Mouse (Mus musculus) regulatory T cell (primary cell): Measurements from ENCODE around the gene Nos1ap.

Source experiments
- in situ Hi-C: fragments of 300-600 bp; cut with MboI, MseI; formaldehyde crosslinking; loops from one replicate; pipeline ENCODE4 v1.15.1; 2025; ENCODE audit warnings: high pct_unique_total_duplicates

Nos1ap gene

GRCm38 (mm10) chr1:170588879-170589218 is 812 bp downstream of the Nos1ap start:
- in situ Hi-C loops: no loop called here

DNA sequence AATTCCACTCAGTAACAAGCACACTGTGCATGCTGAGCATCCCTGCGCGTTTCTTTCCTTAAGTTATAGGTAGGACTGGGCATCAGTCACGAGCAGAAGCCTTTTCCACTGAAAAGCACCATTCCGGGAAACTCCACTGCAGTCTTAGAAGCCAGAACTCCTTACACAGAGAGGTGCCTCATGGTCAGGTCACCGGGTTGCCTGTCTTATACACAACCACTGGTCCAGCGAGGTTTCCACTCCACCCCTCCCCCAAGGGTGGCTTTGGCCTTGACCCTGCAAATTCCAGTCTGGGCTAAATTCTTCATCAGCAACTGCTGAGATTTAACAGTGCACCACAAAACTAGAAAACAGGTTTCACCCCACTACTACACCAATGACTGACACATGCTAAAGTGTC is 1.3 kb downstream of the Nos1ap start:
- in situ Hi-C loops: no loop called here

DNA sequence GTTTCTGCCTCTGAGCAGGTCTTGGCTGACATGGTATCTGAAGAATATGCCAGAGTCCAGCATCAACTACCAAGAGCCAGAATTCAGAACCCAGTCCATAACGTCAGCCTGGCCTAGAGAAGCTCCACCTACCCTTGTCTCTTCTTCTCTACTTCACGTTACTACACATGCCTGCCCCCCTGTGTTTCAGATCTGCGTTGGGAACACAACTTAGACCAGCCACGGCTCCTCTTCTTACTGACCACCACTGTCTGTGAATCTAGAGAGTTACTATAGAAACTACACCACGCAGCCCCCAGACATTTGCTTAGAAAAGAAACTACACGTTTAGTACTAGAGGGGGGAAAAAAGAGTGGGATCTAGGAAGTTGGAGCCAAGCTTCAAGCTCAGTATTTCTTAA is 2.9 kb downstream of the Nos1ap start:
- in situ Hi-C loops: no loop called here

DNA sequence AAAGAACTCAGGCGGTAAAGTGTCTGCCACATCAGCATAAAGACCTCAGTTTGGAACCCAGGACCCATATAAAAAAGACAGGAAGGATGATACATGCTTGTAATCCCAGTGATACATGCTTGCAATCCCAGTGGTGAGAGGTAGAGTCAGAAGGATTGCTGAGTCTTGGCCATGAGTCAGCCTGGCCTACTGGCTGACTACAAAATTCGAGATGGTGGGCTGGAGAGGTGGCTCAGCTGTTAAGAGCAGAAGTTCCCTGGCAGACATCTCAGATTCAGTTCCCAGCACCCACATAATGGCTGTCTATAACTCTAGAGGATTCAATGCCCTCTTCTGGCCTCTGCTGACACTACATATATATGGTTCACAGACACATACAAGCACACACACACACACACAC is 5.7 kb downstream of the Nos1ap start:
- in situ Hi-C loops: no loop called here

- in situ Hi-C loops: no loop called here
Measured at GRCm38 (mm10) chr1:170582341-170582740, 7.3 kb downstream of the Nos1ap start.

GRCm38 (mm10) chr1:170580485-170581110 is 9.1 kb downstream of the Nos1ap start:
- in situ Hi-C loops: no loop called here

DNA sequence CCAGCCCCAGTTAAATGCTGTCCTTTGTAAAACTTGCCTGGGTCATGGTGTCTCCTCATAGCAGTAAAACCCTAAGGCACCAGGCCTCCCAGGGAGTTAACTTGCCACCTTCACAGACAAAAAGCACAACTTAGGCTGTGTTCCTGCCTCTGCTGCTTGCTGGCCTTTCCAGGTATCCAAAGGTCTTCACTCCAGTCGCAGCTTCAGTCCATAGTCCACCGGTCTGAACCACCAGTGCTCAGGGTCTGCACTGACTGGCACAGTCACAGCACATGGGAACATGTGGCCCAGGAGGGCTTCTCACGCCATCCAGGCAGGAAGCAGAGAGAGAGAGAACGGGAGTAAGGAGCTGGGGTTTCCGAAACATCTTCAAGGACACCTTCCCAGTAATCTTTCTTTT is 10.2 kb downstream of the Nos1ap start:
- in situ Hi-C loops: no loop called here

- in situ Hi-C loops: no loop called here
Measured at GRCm38 (mm10) chr1:170579063-170579462, 10.6 kb downstream of the Nos1ap start.

DNA sequence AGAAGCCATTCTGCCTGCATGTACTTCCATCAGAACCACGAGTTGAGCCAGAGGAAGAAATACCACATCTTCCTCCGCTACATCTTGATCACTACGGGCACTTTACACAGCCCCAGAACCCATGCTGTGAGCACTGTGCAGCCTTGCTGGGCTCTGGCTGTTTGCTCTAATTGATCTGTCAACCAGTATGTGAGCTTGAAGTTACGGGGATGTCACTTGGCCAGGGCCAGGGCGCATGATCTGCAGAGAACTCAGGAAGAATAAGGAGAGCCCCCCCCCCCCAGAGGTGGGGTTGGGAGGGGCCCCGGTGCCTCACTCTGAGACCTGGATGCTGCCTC is 13.0 kb downstream of the Nos1ap start:
- in situ Hi-C loops: no loop called here

DNA sequence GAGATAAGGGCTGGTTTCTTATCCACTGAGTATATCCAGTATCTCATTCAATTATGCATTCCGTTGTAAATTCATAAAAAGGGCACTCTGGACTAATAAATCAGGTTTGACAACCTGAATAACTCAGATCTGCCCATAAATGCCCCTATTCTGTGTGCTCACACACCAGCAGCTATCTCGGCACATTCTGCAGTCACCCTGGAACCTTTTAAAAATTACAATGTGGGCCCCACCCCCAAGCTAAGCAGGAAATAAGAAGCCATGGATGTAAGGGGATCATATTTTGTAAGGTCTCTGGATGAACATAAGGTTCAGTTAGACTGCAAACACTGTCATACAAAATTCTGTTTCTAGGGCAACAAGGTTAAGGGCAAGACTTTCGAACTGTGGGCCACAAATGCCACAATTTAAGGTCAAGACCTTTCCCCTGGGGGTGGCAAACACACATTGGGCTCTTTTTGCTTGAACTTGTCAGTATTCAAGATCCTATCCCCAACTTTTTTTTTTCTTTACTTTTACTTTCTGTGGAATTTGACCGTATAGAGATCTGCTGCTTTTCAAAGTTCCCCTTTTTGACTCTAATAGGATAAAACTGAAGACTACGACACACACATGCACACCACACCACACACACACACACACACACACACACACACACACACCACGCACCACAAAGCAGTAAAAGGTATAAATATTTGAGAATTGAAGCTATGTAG is 13.5 kb downstream of the Nos1ap start:
- in situ Hi-C loops: no loop called here

GRCm38 (mm10) chr1:170573117-170573516 is 16.5 kb downstream of the Nos1ap start:
- in situ Hi-C loops: no loop called here

DNA sequence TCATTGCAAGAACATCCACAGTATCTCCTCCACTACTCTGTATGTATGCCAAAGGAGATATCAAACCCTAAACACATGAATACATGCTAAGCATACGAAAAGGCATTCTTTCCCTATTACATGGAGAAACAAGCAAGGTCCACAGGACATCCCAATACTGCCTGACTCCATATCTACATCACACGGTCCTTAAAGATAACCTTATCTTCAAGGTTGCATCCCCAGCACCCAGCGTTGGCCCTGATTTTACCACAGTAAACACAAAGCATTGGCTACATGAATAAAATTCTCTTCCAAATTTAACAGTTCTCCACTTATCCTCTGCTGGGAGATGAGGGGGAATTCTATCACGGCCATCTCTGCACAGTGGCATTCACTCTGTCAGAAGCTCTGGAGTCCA is 22.7 kb downstream of the Nos1ap start:
- in situ Hi-C loops: no loop called here

GRCm38 (mm10) chr1:170566538-170566937 is 23.1 kb downstream of the Nos1ap start:
- in situ Hi-C loops: no loop called here

GRCm38 (mm10) chr1:170564926-170565325 is 24.7 kb downstream of the Nos1ap start:
- in situ Hi-C loops: no loop called here

DNA sequence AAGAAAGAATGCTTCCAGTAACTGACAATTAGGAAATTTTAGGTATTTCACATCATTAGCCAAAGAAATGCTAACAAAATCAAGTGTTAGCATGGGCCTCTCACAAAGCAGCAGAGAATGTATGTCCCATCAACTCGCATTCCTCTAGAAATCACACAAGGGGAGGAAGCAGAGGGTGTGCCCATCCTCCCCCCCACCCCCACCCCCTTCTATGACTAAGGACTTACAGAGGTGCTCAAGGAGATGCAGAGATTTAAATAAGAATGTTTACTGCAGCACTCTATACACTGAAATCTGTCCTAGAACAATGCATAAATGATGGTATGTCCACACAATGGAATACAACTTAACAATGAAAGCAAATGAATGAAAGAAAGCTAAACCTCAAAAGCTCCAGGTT is 27.2 kb downstream of the Nos1ap start:
- in situ Hi-C loops: no loop called here

DNA sequence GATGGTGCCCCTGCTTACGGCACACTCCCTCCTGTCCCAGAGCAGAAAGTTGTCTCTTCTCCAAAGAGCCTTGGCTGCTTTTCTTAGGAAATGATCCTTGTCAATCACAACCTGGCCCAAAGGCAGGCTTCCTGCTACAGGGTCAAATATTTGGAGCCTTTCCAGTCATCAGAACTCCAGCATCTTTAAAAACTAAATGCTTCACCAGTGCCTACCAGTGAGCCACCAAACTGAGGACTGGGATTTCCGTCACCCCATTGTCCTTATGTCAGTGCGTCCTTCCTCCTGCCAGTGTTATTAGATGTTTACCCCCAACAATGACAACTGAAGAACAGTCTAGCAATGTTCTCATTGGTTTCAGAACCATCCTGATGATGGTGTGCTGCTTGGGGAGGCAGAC is 28.9 kb downstream of the Nos1ap start:
- in situ Hi-C loops: no loop called here

DNA sequence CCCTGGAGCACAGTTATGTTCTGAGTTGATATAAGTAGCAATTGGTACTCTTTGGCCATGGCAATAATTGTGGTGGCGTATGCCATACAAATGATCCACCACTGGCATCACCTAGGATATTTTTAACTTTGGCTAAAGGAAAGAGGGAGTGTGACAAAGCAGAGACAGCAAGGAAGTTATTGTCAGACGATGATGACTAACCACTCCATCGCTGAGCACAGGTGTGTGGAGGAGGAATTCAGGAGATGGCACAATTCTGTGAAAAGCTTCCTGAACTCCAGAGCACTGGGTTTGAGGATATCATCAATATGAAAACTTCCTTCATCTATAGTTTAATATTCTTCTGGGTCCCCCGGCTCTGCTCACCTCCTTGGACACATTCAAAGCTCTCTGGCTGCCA is 31.7 kb downstream of the Nos1ap start:
- in situ Hi-C loops: no loop called here

- in situ Hi-C loops: no loop called here
Measured at GRCm38 (mm10) chr1:170556696-170557095, 33.0 kb downstream of the Nos1ap start.

GRCm38 (mm10) chr1:170554939-170555293 is 34.7 kb downstream of the Nos1ap start:
- in situ Hi-C loops: no loop called here

DNA sequence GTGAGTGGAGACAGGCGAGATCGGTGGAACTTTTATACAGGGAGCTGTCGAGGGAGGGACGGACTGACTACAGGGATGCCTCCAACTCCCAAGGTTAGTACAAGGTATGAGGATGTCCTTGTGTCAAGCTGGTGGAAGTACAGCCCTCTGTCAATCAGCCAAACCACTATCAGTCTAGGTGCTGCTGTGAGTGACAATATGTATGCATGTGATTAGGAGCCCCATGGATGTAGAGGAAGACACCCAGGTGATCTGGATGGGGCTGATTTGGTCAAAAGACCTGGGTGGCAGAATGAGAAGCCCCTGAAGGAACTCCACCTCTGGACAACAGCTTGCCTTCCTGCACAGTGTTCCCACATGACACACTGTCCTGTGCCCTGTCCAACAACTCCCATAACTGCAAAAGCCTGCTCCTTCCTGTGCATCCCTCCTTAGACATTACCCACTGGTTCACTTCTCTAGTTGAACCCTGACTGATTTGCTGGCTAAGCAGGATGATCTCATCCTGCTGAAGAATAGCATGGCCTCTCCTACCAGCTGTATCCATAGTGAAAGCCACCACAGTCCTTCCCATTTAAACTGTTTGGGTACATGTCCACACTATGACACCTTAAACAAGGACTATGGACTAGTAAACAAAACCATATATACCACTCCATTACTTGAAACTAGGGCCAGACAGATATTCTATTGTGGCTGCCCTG is 35.3 kb downstream of the Nos1ap start:
- in situ Hi-C loops: no loop called here

DNA sequence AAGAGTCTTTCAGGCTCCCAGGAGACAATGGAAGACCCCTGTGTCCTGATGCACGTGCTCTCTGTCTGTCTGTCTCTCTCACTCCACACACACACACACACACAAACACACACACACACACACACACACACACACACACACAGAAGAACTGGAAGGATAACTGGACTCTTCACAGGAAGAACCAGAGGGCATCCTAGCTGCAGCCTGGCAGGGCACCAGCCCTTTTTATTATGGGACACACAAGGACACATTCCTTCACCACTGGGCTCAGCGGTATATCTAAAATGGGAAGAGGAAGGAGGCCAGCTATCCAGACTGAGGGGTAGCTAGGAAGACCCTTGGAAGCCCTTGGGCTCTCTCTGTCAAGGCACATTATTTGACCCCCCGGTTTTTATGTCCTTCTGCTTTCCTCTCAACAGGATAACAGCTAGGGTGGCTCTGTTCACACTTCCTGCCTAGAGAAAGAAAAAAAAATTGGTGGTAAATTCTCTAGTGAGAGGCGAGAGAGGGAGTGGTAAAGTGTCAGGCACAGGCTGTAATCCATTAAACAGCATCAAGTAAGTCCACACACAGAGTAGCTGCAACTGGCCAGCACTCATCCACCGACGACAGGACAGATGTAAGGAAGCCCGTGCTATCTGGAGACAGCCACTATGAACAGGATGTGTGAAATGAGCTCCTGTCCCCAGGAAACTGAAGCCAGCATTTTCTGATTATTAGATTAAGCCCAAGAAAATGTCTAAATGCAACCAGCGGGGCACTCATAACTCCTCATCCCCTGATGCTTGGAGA is 38.8 kb downstream of the Nos1ap start:
- in situ Hi-C loops: no loop called here

DNA sequence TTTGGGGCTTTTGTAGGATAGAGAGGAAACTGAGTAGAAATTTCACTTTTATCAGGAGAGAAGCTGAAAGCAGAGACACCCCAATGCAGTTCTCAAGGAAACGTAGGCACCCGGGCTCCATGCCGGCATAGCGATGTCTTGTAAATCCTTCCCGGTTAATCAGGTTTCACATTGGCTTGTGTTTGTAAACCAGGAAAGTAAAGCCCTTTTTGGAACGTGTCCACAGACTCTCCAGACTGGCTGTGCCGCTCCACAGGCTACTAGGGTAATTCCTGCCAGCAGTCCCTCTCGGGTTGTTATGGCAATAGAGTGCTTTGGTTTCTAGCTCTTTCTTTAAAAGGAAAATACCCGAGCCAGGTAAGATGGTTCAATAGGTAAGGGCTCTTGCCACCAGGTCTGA is 40.6 kb downstream of the Nos1ap start:
- in situ Hi-C loops: no loop called here
